Mouse (Mus musculus) layer of hippocampus, adult 18-20 months (tissue): ENCODE results near the gene Egflam. TPM values are rescaled to one million over a fixed set of nuclear protein-coding genes. Genes with fewer than 3 reads are reported as not detected.

Experiments used
- DNase-seq, 2 experiments: peaks; one replicate each; pipeline ENCODE4 v3.0.0; 2022; ENCODE audit warnings: low spot score in 2 of 2
- total RNA-seq, 2 experiments: library from RNA; stranded (reverse); gene quantifications; 2 replicates each; pipeline ENCODE4 v1.2.3; 2021

Egflam gene
- total RNA-seq, 2 experiments from 2014 or later, result 1.9 to 2.0 TPM

DNA sequence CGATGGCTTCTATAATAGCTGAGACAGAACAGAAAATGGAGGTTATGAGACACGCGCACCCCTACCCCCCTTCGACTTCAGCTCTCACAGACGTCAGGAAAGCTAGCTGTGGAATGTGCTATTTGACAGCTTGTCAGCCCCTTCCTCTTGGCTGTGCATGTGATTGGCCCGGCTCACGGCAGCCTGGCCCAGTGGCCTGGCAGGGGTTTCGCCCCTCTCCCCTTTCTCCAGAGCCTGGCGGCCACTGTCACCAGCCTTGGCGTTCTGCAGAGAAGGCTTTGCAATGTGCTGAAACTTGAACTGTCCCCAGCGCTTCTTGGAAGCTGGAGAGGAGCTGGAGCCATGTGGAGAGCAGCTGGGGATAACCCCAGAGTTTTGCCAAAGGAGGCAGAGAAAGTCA, 175.4 kb downstream of the Egflam start:
- DNase-seq, result no peak

DNA sequence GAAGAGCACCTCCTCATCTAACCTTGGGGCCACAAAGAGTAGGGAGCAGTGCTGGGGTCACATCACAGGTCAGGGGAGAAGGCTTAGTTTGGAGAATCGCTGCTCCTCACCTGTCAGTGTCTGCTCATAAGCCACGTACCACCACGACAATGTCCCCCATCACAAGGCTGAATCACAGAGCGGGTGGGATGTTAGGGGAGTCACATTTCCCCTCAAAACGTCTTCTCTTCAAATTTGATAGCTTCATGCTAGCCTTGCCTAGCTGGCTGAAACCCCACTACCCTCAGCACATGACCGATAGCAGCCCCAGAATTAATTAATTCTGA, 181.0 kb downstream of the Egflam start:
- no peak for DNase-seq

DNA sequence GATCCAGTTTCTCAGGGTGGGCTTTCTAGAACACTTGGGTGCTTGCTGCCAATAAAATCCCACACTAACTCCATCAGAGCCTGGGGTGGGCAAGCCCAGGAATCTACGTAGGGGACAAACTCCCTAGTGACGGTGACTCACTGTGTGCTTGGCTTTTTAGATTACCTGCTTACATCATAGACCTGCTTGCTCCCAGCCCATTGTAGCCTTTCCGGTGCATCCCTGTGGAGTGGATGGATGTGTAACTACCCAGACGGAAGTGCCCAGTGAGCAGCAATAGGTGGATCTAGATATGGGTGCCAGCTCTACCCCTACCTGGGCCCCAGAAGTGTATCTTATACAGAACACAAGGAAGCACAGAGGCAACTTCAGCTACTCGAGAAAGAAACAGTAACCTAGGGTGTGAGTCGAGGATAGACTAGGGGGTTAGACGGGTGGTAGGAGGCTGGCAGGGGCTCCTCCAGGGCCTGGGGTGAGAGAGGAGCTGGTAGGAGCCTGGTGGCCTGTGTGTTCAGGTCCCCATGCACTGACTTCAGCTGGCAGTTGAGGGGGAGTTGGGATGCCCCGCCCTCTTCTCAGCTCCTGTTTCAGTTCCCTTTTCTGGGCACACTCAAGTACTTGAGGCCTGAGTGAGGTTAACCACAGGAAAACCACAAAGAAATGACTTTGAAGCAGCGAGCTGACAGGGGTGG, 181.5 kb downstream of the Egflam start:
- no peak for DNase-seq

DNA sequence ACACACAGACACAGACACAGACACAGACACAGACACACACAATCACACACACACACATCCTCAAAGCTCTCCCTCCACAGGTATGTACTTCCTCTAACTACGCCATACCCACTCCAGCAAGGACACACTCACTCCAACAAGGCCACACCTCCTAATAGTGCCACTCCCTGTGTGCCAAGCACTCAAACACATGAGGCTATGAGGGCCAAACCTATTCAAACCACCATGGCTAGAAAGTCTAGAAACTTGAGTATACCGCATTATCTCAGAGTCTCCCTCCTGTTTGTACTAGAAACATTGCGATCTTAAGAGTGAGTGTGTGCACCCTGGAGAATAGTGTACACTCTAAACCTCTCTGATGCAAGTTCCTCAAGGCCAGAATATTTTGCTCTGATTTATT, 182.3 kb downstream of the Egflam start:
- DNase-seq, result no peak

DNA sequence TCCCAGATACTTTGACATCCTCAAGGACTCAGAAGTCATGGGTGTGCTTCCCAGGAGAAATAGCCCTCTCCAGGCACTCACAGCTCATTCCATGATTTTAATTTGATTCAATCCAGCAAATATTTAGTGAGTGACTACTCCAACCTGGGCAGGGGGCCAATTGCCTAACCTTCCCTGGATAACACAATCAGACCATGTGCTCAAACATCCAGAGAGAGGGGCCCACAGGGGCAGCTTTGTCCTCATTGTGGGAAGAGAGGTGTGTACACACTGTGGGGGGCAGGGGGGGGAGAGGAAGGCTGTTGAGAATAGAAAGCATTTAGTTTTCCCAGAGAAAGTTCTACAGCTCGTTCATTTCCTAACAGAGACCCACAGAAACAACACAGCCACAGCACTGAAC, 184.5 kb downstream of the Egflam start:
- no peak for DNase-seq

DNA sequence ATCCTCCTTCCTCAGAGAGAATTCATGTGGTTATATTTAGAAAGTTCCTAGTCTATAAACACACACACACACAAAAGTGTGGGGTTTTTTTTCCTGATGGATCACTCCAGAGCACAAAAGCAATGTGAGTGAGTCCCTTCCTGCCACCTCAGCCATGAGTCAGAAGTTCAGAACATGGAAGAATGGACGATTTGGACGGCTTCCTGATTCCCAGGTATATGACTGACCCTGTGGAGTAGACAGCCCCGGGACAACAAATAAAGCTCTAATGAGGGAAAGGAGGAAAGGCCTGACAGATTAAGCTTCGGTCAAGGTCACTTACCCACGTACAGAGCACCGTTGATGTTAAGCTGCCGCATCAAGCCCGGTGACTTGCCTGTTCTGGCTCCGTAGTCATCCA, 190.0 kb downstream of the Egflam start:
- no peak for DNase-seq

DNA sequence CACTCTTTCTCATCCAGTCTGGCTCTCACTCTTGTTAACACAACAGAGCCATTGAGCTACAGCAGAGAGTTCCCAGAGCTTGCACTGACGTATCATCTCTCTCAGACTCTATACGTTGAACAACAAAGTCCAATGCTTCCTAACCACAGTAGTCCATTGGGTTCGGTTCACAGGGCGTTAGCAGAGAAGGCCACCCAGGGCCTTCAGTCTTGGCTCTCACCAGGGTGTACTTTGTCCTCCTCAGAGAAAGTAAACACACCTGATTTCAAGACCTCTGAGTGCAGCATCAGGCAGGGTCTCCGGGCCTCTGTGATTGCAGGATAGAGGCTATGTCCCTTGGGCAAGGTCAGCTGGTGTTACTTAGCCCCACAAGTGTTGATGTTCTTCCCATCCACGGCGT, 190.9 kb downstream of the Egflam start:
- no peak for DNase-seq

DNA sequence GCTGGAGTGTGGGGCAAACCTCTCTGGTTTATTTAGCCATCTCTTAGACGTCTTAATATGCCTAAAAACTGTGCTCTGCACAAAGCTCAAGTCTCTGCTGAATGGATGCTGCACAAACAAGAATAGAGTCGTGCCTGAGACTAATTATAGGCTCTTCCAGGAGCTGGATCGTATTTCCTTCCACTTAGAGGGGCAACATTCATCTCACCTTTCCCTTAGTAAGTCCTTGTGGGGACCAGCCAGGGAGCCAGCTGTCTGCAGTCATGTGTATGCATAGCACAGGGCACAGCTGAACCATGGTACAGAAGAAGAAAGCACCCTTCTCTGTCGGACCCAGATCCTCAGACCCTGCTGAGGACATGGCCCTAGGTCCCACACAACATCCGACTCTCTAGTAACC, 192.1 kb downstream of the Egflam start:
- no peak for DNase-seq

DNA sequence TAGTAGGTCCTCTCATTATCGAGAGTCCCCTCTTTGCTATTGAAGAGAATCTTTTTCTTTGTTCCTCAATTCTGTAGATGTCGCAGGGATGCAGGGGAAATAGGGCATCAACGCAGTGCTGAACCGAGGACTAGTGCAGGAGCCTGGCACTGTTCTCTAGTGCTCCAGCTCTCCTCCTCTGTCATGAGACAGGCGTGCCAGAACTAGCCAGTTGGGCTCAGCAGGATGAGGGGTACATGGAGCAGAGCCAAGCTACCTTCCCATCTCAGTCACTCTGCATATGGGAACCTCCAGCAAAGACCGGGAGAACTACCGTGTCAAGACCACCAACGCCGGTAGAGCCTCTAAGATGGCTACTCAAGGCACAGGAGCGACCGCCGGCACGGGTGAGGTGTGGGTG, 193.3 kb downstream of the Egflam start:
- no peak for DNase-seq

DNA sequence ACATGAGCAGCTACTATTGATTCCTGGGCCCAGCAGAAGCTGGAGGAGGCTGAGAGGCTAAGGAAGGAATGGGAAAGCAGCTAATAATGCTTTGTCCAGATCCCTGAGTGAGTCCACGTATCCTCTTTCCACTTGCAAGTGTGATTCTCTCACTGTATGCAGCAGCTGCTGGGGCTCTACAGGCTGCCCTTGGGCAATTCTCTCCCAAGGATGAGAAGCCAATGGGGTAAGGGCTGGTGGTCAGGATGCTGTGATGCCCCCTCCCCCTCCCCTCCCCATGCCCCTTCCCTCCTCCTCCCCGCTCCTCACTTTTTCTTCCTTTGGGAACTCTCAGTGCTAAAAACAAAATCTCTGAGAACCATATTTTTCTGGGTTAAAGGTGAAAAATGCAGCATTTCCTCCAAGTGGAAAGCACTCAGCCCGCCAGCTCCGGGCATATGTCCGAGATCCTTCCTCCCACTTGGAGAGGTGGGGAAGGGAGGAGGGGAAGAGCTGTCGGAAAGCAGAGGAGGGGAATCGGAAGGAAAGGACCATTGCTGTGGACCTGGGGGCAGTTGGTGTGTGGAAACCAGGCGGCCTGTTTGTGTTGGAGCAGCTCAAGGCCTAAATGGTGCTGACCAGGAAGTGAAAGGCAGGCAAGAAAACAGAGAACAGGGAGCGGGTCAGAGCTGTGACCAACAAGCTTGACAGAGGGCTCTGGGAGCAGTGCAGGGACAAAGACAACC, 194.4 kb downstream of the Egflam start:
- DNase-seq, result no peak

DNA sequence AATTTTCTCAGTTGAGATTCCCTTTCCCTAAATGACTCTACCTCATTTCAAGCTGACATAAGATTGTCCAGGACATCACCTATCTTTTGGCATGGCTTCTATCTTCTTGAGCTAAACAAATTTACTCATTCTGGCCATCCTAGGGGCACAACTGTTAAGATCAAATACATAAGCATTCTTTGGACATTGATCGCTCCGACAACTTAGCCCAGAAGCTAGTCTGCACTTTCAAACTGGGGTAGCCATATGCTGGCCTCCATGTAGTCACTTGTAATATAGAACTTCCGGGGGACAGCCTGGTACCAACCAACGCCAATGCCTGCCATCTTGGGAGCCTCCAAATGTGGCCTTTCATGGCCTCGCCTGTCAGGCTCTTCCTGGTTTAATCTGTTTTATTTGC, 195.2 kb downstream of the Egflam start:
- no peak for DNase-seq

DNA sequence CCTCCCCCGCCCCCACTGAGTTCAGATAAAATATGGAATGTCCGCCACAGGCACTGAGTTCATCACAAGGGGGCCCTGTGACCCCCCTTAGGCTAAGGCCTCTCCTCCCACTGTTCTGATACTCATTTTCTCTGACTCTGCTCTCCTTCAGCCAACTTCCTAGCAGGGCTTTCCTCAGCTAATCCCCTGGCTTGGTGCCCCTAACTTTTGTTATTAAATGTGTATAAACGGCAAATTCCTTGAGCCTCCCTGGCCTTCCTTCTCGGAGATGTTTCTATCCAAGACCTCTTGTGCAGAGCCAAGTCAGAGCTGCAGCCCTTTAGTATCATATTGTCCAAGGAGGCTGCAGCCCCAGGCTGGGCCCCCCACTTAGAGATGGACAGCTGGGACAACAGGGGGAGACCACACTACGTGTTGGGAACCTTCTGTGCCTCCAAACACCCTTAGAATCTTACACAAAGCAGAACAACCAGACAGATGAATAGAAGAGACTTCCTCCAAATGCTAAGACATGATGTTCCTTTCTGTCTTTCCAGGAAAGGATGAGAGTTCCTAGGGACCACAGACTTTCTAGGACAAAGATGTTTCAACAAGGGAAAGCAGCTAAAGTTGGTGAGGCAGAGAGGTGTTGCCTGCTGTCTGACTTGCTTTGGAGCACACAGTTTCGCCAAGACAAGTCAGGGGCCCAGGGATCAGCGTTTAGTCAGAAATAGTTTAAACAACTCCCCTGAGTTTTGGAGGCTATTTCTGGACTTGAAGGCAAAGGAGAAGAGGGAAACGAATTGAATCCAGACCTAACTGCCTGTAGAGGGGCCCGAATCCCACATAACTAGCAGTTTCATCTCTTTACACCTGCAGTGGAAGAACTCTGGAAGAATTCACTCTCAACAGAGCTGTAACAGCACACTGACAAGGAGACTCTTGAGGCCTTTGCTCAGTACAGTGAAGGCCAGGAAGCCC, 196.5 kb downstream of the Egflam start:
- no peak for DNase-seq

DNA sequence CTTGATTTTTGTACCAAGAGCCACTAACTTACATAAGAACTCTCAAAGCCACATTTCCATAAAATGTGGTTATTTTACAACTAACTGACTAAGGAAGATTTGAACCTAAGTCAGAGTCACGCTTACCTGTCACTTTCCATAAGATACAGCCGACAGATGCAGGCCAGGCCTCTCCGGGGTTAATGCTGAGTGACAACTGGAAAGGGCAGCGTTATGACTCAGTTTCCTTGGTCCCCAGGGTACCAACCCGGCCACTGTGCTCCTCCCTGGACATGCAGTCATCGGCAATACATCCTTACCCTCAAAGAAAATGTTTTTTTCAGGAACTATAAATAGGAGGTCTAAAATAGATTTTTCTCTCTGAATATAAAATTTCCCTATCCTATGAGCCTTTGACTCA, 197.9 kb downstream of the Egflam start:
- DNase-seq, result no peak

DNA sequence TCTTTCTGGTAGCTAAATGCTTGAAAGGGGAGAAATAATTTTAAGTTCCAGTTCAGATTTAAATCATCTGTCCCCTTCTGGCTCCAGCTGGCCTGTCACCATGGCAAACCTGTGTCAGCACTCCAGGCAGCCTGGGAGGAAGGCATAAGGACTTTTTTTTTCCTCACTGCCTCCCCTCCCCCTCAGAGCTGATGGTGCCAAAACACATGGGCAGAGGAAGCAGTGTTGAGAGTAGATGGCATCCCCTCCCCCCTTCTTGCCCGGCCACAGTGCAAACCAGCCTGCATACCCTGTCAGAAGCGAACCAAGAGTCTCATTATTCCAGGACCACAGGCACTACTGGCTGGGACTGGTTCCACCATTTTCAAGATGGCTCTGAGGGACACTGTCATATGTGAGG, 199.4 kb downstream of the Egflam start:
- peak; percentile 15 to 47 for DNase-seq

DNA sequence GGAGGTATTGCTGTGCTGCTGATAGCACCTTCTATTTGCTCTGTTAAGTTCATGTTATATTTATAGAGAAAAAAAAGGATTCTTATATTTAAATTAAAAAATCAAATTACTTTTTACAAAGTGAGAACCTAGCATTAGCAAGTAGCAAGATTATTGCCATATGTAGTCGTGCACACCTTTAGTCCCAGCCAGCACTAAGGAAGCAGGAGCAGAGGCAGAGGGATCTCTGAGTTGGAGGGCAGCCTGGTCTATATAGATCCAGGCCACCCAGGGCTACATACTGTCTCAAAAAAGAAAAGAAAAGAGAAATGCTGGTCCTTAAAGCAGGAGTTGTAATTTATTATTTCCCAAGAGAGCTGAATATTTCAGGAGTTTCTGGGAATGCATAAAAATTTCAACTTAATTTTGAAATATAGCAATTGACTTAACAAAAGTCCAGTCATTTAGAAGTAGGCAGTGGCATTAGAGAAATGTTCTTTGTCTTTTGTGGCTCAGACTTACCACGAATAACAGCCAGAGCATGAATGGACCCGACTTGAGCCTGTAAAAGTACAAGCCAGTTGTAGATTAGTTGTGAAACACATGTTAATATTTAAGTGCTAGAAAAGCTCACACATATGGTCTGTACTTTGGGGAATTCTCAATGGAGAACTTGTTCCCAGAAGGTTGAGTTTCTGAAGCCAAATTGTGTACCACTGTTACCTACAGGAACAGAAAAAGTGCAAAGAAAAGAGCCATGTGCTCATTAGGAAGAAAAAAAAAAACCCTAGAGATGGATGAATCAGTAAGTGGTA, 200.3 kb downstream of the Egflam start:
- DNase-seq, result no peak

DNA sequence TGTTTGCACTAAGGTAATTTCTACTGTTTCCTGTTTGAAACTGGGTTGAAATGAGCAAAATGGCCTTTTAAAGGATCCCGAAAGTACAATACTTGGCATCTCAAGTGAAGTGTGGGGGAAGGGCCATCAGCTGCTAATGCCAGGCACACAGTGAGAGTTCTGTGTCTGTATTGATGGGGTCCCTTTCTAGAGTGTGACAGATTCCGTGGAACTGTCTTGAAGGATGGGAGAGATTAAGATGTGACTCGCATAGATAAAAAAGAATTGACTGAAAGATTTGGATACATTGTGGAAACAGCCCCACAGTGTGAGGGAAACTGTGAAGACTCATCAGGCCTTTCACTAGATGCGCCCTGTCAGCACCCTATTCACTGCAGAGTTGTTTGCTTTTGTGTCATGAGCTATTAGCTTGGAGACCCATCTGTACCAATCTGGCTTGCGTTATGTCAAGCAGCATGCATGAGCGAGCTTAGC, 203.4 kb downstream of the Egflam start:
- peak in 1 of 2 experiments; percentile 55 for DNase-seq

DNA sequence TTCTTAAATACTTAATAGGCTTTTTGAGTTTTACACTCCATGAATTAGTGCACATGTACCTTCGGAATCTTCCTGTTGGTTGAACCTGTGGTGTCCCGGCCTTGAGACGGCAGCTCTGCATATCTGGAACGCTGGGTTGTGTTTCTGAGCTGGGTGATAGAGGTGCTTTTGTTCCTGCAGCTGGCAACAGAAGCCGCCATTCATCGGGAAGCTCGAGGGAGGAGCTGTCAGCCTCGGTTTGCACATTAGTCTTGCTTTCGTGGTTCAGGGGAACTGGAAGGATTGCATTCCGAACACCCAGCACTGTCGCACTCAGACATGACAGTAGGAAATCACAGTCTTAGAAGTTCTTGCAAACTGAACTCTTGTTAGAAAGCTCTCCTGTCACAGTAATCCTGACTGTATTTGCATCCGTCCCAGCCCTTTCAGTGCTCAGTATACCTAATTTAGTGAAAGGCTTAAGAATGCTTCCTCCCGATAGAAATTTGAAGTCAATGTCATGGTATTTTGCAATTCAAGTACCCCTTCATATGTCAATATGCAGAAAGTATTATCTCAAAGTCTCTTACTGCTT, 204.0 kb downstream of the Egflam start:
- DNase-seq, result peak; percentile 16 to 63

DNA sequence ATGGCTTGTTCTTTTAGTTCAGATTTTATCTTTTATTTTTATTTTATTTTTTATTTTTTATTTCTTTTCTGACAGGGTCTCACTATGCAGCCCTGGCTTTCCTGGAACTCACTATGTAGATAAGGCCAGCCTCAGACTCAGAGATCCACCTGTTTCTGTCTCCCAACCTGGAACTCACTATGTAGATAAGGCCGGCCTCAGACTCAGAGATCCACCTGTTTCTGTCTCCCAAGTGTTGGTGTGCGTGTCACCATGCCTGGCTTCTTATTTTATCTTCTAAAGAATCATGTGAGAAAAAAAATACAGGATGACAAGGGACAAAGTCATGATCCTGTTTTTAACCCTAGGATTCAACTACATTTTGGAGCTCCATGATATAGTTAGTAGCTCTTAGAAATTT, 205.6 kb downstream of the Egflam start:
- no peak for DNase-seq

DNA sequence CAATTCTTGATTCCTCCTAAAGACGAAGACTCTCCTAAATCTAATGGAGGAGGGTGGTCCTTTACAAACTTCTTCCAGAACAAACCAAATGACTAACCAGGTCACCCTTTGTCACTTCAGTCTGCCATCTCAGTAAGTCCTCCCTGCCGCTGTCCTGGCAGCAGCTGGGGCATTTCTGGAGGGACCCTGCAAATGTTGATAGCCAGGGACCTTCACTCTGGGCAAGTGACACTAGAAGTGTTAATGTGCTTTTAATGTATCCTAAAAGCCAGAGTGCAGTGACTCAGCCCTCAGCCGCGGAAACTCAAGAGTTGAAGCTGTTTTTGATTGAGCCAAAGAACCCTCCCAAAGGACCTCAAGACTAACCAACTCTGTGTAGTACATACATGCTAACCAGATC, 207.1 kb downstream of the Egflam start:
- no peak for DNase-seq

DNA sequence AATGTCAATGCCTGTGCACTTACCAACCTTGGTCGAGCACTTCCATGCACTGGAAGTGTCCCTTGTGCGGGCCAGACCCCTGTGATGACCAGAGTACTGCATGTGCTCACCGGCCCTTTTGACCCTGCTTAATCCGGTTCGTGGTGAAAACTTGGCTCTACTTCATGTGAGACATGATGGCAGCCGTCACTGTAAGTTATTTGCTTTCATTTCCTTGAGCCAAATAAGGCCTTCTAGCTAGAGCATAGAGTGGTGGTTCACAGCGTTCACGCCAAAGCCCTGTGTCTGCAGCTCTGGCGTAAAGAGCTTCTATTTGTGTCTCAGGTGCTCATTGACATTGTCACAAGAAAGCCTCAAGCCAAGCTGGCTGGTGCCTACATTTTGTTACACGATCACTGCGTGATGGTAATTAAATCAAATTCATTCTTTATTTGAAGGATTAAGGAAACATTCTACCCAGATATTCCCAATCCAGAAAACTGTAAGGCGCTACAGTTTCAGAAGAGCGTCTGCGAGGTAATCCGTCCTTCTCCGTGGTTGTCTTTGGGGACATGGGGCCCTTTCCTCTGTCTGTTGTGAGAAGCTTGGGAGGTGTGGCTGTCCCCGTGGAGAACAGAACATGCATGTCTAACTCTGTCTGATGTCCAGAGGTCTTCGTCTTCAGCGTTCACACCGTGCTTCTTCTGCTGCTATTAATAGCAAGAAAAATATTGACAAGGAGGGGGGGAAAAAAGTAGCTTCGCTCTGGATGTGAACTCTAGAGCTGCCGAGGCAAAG, 208.3 kb downstream of the Egflam start:
- no peak for DNase-seq
